Mouse (Mus musculus): ENCODE results near the gene Zfp708.
"Not testable (repeated sequence)": the region's sequence is repeated elsewhere in the genome, so short reads cannot be mapped to it uniquely, and the experiment has no call there.

Zfp708 gene

DNA sequence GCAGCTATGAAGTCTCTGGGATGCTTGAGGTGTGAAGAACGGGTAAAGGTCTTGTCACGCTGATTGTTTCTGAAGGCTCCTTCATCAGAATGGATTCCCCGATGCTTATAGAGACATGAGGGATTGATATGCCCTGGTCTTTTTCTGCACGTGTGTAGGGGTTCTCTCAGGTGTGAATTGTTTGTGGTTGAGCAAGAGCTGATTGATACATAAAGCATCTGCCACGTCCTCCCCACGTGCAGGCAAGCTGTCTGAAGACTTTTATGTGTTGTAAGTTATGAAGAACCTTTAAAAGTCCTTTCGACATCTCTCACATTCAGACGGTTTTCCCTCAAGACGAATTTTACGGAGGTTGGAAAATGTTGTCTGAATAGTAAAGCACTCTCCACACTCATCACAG is at the start of gene Zfp708:
Gene Zfp708 (minus strand): TSS at position 101 of the 400 bp plus-strand sequence.
- in situ Hi-C loops (cut with MboI) = no loop called here

DNA sequence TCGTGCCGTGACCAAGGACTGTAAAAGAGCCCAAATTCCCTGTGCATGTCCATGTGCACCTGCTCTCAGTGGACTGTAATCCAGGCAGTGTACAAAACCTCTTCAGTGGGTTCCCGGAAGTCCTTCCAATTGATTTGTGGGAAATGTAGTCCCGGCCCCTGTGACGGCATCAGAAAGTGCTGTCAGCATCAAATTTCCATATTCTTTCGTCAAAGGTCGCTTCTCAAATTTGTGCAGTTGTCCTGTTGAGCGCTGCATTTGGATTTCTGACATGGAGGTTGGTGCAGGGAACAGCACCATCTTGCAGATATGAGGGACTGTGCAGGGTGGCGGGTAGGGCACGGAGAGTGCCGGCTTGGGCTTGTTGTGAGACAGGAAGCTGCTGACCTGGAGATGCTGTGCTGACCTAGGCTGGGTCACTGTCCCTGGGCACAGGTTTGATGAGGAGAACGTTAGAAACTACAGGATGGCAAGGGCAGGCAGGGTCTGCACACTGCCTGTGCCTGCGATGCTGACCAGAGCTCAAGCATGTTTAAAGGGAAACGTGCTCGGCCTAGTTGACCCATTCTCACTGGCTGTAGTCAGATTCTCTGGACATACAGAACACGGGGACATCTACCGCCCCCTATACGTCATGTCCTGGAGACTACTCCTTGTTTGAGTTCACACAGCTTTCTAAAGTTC is 30.4 kb upstream of the Zfp708 start:
- in situ Hi-C loops (cut with MboI) = no loop called here

DNA sequence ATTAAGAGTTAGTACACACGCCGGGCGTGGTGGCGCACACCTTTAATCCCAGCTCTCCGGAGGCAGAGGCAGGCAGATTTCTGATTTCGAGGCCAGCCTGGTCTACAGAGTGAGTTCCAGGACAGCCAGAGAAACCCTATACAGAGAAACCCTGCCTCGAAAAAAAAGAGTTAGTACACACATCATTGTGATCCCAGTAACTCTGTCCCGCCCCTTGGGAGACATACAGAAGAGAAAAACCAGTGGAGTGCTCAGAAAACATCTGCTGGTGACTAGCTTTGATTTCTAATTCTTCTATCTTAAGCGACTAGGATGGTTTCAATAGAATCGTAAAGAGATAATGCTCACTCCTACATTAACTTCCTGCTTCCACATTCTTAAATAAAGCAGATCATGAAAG is 29.7 kb upstream of the Zfp708 start:
- in situ Hi-C loops (cut with MboI) = not testable (repeated sequence)

DNA sequence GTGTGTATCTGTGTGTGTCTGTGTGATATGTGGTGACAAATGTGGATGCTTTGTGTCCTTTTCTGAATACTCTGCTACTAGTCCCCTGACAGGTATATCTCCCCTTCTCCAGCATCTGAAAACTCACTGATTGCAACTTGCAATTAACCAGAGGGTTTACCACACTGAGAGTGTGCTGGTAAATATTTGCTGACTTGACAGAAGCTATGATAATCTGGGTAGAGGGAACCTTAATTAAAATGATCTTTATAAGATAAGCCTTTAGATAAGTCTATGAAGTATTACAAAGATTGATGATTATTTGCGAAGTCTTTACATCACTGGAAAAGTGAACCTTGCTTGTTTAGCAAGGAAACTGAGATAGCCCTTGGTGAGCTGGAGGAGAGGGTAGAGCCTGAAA is 26.7 kb upstream of the Zfp708 start:
- in situ Hi-C loops (cut with MboI) = no loop called here

DNA sequence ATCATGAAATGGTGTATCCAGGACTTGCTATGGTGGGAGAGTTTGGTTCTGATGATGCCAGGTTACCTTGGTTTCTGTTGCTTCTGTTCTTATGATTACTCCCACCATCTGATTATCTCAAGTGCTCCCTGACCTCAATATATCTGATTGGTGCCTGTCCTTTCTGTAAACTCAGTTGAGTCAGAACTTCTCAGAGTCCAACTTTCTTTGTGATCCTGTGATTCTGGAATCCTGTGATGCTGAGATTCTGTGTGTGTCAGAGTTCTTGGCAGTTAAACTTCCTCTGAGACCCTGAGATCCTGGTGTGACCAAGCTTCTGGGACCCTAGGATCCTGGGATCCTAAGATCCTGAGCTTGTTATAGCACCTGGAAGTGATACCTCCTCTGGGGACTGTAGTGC is 23.6 kb upstream of the Zfp708 start, which contains the start of gene Zfp759:
Gene Zfp759 (plus strand): TSS at position 301 of the 400 bp plus-strand sequence.
- in situ Hi-C loops (cut with MboI) = not testable (repeated sequence)

DNA sequence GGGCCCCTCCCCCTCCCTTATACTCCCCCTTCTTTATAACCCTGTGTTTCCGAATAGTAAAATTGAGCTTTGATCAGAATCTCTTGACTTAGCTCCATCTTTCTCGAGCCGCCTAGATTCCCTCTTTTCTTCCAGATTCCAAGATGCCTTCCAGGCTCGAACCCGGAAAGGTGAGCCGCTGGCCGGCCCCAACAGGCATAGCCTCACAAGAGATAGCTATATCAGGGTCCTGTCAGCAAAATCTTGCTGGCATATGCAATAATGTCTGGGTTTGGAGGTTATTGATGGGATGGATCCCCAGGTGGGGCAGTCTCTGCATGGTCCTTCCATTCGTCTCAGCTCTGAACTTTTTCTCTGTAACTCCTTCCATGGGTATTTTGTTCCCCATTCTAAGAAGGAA is 18.4 kb upstream of the Zfp708 start, which contains the start of gene Rslcan18:
Gene Rslcan18 (minus strand): TSS at position 101 of the 400 bp plus-strand sequence.
- in situ Hi-C loops (cut with MboI) = not testable (repeated sequence)

DNA sequence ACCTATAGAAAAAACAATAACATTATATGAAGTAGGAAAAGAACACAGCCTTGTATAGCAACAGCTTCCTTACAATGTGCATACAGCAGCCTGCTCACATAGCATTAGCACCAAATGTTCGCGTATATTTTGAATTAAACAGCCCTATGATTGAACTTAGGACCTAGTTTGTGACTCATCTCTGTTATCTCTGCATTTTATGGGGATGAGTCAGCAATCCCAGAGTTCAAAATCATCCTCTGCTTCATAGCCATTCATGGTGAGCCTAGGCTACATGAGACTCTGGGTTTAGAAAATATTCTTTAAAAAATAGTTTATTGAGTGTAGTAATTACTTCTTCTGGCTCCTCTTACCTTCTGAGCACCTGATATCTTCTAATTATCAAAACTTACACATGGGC is 15.5 kb upstream of the Zfp708 start:
- in situ Hi-C loops (cut with MboI) = no loop called here

DNA sequence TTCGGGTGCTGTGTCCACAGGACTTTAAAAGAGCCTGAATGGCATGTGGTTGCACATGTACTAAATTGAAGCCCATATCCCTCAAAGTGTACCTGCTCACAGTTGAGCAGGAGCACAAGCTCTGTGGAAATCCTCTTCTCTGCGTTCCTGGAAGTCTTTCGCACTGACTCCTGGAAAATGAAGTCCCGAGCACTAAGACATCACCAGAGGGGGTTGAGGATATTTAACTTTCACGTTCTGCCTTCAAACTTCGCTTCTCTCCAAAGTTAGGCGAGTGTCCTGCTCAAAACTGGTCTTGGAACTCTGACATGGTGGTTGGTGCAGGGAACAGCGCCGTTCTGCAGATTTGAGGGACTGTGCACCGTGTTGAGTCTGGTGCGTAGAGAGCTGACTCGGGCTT is 14.3 kb upstream of the Zfp708 start:
- in situ Hi-C loops (cut with MboI) = no loop called here

DNA sequence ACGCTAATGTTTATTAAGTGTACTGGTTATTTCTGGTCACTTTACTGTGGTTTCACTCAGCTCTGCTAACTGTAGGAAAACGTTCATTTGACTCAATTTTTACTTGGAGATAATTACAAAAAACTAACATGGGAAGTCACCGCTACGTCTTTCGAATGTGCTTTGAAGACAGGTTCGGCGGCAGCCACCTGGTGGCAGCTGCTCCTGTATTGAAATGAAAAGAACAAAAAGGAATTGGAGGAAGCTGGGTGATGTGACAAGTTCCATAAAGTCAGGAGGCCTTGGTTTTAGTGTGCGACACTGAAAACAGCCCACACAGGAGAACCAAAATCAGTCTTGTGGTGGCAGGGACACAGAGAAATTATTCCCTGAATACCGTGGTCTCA is 11.0 kb upstream of the Zfp708 start:
- in situ Hi-C loops (cut with MboI) = no loop called here

DNA sequence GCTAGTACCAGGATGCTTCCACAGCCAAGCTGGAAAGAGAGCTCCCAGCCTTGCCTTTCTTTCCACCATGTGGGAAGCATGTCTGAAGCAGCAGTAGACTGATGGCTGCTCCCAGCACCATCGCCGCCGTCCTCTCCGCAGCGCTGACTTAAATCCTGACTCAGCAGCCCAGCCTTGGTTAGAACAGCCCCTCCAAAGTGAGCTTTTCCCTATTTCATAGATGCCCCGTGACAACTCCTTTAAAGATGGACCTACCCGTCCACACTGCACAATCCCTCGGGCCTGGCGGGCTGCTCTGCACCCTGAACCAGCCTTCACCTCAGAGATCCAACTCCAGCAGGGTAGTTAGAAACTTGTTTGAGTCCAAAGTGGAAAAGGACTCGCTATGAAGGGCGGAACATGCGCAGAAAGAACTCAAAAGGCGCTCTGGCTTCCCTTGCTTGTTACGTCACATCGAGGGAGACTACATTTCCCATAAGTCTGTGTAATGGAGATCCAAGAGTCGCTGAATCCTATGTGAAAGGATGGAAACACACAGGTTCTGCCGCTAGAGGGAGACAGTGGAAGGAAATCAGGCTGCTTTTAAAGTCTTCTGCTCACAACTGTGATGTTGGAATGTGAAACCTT is 10.5 kb upstream of the Zfp708 start, which contains the start of gene Gm28557:
Gene Gm28557 (minus strand): TSS at position 411 of the 627 bp plus-strand sequence.
- in situ Hi-C loops (cut with MboI) = no loop called here

DNA sequence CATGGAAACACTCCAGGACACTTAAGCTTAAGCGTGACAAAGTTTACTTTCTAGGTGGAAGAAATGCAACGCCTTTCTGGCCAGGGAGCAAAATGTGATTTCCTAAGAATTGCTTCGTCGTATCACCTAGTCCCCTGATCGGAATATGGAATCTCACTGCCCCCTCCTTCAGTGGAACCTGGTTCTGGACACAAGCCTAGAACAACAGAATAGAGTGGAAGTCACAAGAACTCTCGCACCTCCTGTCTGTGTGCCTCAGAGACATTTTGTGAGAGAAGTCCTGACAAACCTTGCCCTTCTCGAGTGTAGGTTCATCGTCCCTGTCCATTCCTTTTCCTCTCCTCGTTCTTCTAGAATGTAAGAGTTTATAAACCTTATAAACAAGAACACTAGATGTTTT is 9.9 kb upstream of the Zfp708 start:
- in situ Hi-C loops (cut with MboI) = no loop called here

DNA sequence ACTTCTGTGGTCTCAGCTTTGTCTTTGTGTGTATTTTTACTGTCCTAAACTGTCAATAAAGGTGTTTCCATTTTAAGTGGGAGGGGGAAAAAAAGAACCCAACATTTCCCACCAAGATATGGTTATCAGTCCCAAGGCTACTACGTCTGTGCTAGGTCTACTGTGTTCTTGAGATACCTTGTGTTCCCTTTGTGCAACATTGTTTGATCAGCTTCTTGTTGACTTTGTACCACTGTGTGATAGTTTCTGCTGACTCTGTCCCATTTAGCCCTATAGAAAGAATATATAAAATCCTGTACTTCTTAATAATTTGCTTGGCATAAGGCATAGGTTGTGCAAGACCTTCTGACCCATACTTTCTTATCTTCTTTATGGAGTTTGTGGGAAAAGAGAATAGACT is 7.6 kb downstream of the Zfp708 start:
- in situ Hi-C loops (cut with MboI) = no loop called here

DNA sequence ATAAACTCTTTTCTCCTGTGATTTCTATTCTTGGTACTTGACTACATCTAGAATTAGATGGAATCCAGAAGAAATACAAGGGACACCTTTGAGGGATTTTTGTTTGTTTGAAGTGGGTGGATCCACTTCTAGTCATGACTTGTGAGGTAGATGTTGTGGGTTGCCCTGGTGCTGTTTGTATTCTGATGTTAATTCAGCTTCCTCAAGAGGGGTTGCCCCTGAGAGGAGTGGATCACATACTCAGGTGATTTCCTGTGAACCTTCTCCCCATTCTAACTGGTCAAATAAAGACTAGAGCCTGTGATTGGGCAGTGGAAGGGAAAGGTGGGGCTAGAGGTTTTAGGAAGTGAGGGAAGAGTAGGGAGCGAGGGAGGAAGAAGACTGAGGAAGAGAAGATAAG is 15.8 kb downstream of the Zfp708 start:
- in situ Hi-C loops (cut with MboI) = no loop called here

DNA sequence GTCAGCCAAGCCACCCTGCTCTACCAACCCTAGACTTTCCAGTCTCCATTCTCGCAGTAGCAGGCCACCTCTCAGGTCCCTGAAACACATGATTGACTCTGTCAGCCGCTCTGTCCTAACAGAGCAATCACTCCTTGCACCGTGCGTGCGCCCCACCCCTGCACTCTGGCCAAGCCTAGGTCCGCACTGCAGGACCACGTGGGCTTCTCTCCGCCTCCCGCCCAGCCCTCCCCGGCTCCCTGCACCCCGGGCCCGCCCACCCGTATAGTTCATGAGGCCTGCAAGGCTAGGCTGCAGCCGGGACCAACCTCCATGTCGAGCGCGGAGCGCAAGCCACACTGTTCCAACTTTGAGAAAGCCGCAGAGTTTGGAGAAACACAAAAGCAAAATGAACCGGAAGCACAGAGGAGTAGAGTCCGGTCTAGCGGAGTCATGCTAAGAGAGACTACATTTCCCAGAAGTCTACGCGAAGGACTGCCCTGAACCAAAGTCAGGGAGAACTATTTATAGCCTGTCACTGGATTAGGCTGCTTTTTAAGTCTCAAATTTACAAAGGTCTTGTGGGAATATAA is 16.5 kb downstream of the Zfp708 start:
- in situ Hi-C loops (cut with MboI) = no loop called here

DNA sequence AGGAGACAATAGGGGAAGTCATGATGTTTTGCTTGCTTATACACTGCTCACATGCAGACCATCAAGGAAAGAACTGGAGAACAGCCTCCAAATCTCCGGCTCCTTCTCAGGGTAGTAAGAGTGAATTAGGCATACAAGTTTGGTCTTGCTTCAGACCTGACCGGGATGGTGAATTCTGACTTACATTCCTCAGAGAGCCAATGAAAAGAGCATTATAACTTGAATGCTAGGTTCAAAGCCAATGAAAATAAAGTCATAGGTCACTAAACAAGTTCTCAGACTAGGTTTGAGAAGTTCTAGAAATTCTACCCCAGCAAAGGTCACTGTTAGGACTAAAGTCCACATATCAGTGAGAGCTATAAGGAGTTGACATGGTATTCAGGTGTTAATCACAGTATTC is 20.5 kb downstream of the Zfp708 start:
- in situ Hi-C loops (cut with MboI) = no loop called here

DNA sequence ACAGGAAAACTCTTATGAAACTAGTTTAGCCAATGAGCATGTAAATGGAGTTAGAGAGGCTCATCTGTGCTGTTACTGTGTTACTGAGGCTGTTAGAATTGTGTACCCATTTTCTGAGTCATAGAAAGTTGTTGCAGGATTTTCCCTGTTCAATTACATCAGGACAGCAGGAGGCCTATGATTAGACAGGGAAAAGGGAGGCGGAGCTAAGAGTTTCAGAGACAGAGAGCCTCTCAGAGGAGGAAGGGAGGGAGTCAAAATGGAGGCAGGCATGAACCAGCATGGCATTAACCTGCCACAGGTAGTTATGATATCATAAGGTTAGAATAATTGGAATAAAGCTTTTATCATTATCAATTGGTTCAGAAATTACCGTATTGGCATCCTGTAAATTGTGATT is 25.0 kb downstream of the Zfp708 start:
- in situ Hi-C loops (cut with MboI) = no loop called here

DNA sequence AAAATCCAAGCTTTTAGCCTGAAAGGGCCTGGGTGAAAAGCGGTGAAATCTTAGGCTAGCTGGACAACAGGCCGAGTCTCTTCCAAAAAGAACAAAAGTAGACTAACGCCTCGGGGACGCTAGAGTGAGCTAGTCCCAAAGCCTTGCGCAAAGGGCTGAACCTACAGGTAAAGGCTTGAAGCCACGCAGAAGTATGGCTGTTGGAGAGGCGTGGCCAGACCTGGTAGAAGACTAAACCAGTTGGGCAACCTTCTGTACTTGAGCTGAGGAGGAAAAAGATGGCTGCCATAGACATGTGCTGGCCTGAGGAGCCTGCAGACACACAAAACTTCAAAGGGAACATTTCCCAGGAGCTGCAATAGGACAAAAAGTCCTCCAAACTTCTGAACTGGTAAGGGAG is 32.4 kb downstream of the Zfp708 start:
- in situ Hi-C loops (cut with MboI) = no loop called here

DNA sequence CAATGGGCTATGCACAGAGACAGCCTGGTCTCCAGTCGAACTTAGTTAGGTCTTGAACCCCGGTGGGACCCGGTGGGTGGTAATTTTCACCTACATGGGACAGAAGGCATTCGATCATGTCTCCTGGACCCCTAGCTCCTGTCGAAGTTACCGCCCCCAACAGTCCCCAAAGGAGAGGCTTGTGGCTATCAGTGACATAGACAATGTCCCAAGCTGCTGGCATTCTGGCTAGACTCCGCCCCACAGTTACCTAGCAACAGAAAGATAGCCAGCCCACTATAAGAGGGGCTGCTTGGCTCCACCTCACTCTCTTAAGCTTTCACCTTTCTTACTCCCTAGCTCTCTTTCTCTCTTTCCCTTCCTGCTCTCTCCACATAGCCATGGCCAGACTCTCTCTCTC is 35.3 kb downstream of the Zfp708 start:
- in situ Hi-C loops (cut with MboI) = no loop called here

DNA sequence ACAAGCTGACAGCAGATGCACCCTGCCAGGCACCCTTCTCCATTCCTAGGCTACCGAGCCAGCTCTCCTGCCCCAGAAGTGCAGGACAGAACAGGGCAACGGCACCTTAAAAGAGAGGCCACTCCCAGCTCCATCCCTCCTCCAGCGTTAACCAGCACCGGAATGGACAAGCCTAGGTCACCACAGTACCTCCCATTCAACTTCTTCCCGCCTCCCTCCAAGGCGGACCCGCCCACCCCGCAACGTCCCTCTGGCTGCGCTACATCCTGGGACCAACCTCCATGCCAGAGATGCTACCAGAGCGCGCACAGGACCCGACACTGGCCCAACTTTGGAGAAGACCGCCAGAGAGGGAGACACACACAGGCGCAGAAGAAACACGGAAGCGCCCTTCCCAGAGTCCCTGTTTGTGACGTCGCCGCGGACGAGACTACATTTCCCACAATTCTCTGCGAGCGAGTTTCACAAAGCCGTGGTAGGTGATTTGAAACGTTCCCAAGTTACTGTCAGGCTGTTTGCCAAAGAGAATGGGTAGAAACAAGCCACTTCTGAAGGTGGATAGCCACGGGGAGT is 36.9 kb downstream of the Zfp708 start, which contains the start of gene Zfp712:
Gene Zfp712 (minus strand): TSS at position 385 of the 573 bp plus-strand sequence.
- in situ Hi-C loops (cut with MboI) = no loop called here

DNA sequence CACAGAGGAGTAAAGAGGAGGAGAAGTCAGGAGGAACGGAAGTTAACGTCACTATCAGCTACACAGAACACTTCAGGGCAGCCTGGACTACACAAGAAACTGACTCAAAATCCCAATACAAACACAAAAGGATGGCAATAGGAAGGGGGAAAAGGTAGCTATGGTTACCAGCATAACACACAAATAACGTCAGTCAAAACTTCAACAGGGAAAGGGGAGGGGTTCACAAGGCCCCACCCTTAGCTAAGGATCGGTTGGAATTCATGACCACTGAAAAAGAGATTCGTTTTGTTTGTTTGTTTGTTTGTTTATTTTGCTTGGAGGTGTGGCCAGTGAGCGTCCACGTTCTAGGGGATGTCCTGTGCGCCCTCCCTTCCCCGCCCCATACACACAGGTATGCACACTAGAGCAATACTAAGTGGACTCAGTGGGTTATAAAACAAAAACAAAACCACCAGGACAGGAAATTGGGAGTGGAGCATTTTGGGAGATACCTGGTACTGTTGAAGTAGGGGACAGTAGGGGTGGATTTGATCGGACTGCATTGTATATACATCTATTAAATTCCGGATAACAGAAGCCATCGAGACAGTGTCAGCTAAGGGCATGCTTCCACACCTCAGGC is 37.5 kb downstream of the Zfp708 start:
- in situ Hi-C loops (cut with MboI) = no loop called here

All from mature B cell (primary cell).